Mouse (Mus musculus) left cerebral cortex, postnatal 36 days (tissue): Measurements from ENCODE around the gene Dbf4. TPM values are rescaled to one million over a fixed set of nuclear protein-coding genes. Genes with fewer than 3 reads are reported as not detected.

Experiments used
- DNase-seq, 2 experiments: peaks; one replicate each; pipeline ENCODE4 v3.0.0; 2021 to 2022; ENCODE audit warnings: low spot score in 2 of 2, mixed read lengths in 1 of 2
- intact Hi-C: fragments of 180-260 bp; cut with DNase I; formaldehyde crosslinking; loops from one replicate; pipeline ENCODE4 v1.15.1; 2025
- total RNA-seq, 2 experiments: library from RNA; stranded (reverse); gene quantifications; 2 replicates each; pipeline ENCODE4 v1.2.3; 2021

Dbf4 gene
- 1 to 10 TPM; 2.9 to 3.5 TPM for total RNA-seq

DNA sequence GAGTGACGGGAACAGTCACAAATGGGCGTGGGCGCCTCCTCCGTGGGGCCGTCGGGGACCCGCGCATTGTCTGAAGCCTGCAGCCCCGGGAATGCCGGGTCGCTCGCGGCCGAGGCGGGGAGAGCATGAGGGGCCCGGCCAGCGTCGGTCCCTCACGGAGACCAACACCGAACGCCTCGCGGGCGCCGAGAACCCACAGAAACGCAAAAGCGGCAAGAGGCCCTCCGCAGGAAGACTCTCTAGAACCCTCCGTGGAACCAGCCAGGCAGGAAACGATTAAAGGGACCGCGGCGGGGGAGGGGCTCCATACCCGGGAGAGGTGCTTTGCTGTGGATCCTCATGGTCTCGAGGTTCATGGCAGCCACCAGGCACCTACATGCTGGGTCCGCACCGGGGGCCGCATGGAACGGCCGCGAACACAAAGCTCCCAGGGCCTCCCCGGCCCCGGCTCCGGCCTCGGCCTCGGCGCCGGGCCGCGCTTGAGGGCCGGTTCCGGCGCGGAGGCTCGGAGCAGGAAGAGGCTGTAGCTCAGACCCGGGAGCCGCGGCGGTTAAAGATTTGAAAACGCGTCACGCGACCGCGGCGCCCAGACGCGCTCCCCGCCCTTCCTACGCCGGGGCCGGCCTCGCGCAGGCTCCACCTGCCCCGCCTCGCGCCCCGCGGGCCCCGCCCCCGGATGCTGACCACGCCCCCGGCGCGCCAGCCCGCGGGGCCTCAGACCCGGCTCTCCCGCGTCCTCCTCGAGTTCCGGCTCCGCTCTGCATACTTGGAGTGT, at the start of gene Dbf4, which contains the start of gene Slc25a40:
Dbf4 (minus strand) TSS at position 560 of the 775 bp plus-strand sequence.
Slc25a40 (plus strand) TSS at position 694 of the 775 bp plus-strand sequence.
- DNase-seq: peak in 1 of 2 experiments; percentile 92
- intact Hi-C loops: loop anchor here (5.0 to 10.0 kb wide), 3 partner anchors 55 to 575 kb away; partner anchors contain the start of genes Adam22 and Crot

DNA sequence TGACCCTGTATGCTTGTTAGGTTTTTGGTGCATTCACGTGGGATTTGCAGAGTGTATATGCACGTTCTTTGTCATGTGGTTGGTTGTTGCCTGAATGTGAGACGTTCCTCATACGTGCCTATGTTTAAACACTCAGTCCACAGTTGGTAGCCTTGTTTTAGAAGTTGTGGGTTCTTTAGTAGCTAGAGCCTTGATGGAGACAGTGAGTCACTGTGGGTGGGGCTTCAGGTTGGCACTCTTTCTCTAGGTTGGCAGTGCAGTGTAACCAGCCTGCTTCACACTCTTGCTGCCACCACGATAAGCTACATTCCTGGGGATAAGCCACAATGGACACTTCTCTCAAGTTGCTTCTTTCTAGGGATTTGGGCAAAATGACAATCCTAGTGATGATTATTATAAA, 34.0 kb upstream of the Dbf4 start:
- intact Hi-C loops: no loop called here
- no peak for DNase-seq

DNA sequence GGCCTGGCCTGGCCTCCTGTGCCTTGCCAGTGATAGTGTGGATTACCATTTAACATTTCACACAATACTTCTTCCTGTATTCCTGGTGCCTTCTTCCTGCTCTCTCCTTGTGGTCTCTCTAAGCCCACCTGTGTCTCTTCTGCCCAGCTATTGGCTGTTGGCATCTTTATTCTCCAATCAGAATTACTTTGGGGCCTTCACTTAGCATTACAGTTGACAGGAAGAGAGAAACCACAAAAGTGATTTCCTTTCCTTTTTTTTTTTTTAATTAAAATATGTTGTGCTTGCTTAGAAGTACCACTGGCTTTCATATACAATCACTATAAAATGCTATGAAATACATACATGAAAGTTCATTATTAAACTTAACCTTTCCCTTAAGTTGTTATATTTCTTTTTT, 33.0 kb upstream of the Dbf4 start:
- no peak for DNase-seq
- intact Hi-C loops: no loop called here

DNA sequence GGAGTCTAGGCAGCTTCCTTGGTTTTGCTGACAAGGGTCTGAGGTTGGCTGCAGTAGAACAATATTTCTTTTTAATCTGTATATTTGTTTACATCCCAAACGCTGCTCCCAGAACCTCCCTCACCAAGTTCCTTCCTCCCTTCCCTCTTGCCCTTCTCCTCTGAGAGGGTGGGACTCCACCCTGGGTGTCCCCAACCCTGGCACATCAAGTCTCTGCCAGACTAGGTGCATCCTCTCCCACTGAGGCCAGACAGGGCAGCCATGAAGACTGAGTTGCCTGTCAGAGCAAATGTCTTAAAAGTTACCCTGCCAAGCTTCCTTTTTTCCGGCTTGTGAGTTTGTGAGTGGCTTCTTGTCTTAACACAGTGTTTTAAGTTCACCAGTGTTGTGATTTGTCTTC, 16.6 kb upstream of the Dbf4 start:
- intact Hi-C loops: no loop called here
- no peak for DNase-seq

DNA sequence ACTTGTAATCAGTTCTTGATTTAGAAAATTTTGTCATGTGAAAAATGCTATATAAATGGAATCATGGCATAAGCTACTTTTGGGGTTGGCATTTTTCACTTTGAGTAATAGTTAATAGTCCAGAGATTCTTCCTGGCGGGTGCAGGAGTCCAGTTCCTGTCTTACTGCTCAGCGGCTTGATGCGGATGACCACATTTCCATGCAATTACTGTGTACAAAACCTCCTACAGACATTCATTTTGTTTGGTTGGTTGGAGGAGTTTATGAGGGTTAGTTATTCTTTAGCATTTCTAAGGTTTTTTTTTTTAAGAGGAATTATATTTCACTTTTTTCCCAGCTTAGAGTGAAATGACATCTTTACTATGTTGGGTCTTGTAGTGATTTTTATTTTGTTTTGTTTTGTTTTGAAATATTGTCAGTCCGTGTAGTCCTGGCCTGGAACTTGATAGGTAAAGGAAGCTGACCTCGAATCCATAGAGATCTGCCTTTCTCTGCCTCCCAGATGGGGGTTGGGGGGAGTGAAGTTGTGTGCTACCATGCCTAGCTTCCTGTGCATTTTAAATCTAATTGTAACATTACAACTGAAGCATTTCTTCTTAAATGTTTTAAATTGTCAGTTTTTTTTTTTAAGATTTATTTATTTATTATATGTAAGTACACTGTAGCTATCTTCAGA, 15.1 kb upstream of the Dbf4 start:
- DNase-seq: no peak
- intact Hi-C loops: no loop called here

DNA sequence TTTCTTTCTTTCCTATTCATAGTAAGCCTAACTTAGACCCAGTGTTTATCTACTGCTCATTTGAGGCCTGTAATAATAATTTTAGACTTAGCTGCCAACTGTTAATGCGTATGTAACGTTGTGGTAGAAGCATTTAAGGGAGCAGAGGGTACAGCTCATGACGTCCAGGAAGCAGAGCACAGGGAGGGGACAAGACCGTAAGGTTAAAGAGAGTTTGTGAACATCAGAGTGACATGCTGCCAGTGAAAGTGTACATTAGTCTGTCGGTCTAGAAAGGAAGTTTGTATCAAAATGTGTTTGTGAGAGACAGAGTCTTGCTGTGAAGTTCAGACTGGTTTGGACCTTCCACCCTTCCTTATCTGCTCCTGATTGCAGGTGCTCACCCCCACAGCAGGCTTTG, 3.4 kb upstream of the Dbf4 start:
- intact Hi-C loops: loop anchor here (10.0 kb wide), 1 partner anchor 261 kb away; no protein-coding TSS in a partner anchor
- DNase-seq: no peak

DNA sequence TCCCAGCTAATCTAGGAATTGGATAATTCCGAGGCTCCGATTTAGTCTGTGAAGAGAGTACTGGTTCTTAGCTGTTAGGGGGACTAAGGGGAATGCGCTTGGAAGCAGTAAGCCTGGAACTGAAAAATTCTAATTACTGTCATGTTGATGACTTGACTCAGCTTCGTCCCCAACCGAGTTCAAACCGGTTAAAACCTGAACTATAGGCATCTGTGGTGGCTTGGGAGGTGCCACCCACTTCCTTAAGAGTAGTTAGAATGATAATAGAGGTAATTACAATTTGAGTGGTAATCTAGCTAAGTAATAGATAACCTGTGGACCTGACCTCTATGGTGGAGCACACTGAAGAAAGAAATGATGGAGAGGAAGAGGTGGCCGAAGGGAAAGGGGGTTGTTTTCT, 1.6 kb upstream of the Dbf4 start:
- intact Hi-C loops: loop anchor here (5.0 to 10.0 kb wide), 3 partner anchors 57 to 573 kb away; partner anchors contain the start of genes Adam22 and Crot
- DNase-seq: no peak

DNA sequence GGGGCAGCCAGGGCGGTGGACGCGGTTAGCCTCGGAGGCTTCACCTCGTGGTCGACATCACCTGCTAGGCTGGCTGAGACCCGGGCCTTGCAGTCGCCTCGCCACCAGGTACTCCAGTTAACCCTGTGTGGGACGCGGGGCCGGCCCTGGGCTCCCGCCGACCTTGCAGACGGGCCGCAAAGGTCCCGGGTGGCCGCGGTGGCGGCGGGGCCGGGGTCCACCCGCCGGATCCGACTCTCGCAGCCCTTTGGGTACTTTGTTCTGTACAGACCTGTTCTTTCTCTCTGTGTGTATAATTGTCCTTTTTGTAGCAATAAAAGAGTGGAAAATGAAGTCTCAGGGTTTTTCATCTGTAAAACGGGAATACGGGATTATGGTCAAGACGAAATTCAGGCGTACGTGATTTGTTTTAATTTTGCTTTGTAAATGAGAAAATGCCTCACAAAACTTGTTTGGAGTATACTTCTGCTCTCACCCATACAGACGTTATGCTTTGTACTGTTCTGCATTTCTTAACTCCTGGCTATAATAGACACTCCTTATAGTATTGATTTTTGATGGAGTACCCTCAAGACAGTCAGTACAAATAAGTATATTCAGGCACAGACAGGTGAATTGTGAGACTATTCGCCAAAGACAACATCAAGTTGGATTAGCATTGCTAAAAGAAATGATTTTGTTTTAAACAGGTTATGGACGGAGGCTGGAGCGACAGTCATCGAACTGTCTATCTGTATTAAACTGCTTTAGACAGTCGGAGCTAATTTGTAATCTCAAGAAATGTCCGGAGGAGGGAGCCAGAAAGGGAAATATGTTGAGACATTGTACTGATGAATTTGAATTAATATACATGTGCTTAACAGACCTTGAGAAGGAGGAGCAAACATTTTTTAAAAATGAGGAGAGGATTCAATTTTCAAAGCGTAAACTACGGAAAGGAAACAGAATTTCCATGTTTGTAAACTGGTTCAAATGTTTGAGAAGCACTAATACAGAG, 714 bp upstream of the Dbf4 start:
- intact Hi-C loops: loop anchor here (5.0 to 10.0 kb wide), 3 partner anchors 56 to 574 kb away; partner anchors contain the start of genes Adam22 and Crot
- DNase-seq: peak in 1 of 2 experiments; percentile 85

DNA sequence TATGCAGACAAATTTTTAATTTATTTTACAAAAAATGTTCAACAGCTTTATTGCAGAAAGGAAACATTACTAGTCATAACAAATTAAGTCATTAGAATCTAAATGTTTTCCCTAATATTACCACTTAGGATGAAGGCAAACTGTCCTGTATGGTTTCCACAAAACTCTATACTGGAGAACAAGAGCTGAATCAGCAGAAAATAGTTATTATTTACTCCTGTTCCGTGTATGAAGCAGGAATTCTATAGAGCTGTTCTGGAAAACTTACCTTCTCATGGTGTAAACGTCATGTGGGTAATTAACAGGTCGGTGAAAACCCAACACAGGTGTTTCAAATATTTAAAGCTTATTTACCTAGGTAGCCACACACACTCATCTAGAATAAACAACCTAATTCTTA, 1.1 kb downstream of the Dbf4 start:
- intact Hi-C loops: loop anchor here (5.0 to 10.0 kb wide), 3 partner anchors 54 to 576 kb away; partner anchors contain the start of genes Adam22 and Crot
- DNase-seq: no peak

DNA sequence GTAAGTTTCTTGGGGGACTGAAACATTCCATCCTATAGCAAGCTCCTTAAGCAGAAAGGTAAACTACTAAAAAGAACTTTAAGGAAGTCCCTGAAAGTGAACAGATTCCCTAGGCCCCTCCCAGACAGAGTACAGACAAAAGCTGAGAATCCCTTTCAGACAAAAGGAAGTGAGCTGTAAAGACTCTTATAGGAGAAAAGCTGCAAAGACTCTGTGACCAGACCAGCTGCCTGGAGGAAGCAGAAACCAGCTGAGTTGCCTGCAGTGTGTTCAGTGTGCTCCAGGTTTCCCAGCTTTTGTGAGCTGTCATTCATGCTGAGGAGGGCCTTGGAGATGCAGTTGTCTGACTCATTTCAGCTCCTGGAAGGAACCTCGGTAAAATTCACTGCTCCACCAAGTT, 5.1 kb downstream of the Dbf4 start:
- no peak for DNase-seq
- intact Hi-C loops: no loop called here

DNA sequence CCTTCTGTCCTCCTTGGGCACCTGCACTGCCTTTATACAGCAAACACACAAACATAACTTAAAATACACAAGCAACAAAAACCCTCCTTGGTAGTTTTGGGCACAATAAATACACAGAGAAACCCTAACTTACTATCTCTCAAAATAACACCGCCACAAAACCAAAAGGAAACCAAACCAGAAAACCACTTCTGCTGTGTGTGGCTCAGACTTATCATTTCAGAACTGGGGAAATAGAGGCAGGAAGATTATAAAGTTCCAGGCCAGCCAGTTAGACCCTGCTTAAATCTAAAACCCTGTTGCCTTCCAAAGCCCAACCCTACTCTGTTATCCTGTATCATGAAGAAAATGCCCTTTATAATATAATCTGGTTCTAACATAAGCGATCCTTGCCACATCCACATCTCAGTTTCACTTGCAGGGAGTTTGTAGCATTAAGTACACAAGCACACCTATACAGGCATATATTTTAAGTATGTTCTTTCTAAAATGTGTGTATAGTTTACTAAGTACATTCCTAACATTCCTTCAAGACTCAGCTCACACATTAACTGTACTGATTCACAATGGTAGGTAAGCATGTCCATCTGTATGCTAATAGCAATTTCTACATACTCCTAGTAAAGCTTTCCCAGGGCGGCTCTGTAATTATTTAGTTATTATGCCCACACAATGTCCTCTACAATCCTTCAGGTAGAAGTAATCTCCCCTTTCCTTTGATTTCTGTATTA, 5.7 kb downstream of the Dbf4 start:
- no peak for DNase-seq
- intact Hi-C loops: no loop called here

DNA sequence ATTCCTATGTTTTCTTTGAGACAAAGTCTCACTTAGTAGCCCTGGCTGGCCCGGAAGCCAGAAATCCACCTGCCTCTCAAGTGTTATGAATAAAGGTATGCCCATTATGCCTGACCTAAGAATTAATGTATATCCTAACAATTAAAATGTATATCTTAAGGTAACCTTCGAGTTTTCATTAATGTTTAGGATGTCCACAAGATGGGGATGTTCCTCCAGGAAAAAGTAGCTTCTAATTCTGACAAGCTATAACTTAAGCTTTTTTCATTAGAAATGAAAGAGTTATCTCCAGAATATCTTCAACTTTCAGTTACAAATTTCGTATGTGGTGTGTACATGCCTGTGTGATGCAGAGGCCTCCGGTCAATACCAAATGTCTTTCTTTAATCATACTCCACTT, 13.8 kb downstream of the Dbf4 start:
- intact Hi-C loops: no loop called here
- no peak for DNase-seq

DNA sequence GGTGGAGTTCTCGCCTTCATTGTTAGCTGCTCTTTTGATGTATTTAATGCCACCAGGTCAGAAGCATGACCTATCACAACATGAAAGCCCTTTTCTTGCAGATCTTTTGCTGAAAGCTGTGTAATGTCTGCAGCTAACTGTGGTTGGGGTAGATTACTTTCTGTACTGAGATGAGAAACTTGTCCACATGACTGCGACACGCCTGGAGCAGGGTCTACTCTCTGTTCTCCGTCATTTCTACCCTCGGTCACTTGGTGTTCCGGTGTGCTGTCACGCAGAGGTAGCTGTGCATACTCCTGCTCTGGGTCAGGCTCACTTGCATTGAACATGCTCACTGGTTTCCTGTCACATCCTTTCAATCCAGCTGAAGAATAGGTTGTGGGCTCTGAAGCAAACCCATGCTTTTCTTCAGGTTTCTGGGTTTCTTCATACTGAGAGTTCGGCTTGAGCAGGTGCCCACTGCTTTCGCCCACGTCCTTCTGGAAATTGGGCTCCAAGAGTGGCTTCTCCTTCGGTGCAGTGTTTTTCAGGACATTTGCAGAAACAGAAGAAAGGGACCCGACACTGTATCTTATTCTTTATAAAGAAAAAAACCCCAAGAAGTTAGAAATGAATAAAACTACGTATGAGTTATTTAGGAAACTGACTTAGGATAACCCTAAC, 24.8 kb downstream of the Dbf4 start:
- intact Hi-C loops: no loop called here
- DNase-seq: peak in 1 of 2 experiments; percentile 21

DNA sequence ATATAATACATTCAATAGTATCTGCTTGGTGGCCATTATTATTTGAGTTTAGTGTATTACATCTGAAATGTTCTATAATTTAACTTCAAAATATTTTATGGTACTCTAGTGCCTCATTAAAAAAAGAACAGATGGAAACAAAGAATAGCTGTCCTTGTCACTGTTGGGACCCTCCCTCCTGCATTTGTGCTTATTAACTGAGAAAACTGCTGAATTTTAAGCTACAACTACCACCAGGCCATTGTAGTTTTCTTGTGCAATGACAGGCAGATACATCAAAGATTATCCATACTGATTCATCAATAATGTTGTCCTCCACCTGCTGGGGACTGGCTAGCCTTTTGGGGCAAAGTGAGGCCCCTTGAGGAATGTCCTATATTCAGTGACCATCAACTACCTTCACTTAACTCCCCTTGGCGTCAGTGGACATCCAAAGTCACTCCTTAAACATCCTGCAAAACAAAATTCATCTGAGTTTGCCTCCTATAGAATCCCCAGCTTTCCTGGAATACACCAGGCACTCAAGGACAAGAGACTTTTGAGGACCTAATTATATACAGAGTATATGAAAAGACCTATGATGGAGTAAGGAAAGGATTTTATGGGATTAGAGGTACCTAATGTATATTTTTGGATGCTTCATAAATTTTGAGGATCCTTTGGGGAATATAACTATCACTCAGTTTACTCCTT, 28.5 kb downstream of the Dbf4 start:
- intact Hi-C loops: no loop called here
- DNase-seq: no peak

DNA sequence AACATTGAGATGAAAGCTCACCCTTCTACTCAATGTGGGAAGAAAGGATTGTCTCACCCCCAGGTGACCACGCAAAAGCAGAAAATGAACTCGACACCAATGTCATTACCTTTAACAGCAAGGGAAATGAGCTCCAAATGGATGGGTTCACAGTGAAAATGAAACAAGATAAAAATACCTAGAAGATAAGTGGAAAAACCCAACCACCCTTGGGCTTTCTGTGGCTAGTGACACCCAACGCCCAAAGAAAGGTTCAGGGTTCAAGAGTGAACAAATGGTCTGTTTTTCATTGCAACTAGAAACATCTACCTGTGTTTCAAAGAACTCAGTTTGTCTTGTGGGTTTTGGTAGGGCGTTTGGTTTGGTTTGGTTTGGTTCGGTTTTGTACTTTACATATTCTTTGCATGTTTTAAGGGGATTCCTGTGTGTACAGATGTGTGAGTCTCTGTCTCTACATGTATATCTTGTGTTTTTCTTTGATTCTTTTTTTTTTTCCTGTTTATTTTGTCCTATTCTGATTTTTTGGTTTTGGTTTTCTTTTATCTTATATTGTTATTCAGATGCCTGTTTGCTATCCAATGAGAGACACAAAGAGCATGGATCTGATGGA, 48.1 kb downstream of the Dbf4 start:
- intact Hi-C loops: no loop called here
- no peak for DNase-seq

DNA sequence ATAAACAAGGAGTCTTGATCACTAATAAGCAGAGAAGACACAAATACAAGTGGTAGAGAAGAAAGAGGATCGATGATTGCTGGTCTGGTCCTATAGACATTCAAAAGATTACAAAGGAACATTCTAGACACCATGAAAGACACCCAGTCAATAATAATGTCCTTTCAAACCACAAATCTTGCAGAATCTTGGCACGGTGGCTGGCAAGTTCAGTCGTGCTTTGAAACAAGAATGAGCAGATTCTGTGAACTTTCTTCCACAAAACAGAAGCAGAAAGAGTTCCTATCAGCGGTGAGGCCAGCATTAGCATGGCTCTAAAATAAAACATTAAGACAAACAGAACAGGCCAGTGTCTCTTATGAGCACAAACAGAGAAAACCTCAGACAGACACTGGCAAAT, 49.1 kb downstream of the Dbf4 start:
- no peak for DNase-seq
- intact Hi-C loops: no loop called here

DNA sequence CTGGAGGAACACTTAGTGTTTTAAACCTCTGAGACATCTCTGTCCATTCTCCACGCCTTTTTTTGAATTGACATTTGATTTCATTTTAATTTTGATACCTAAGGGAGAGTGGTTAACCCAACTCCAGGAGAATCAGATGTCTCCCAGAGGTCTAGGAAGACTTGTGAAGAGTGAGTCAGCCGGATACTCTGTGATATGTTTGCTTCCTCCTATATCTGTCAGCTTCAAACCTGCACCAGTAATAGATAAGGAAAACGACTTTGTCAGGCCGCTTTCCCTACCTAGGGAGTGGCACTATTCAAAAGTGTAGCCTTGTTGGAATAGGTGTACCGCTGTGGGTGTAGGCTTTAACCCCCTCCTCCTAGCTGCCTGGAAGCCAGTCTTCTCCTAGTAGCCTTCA, 53.7 kb downstream of the Dbf4 start:
- no peak for DNase-seq
- intact Hi-C loops: loop anchor here (5.0 kb wide), 2 partner anchors 54 to 206 kb away; partner anchors contain the start of genes Dbf4 and Slc25a40
